Mouse (Mus musculus) forebrain, embryonic 15.5 days (tissue): ENCODE measurements around the gene F5. TPM values are rescaled to one million over a fixed set of nuclear protein-coding genes. Genes with fewer than 3 reads are reported as not detected.
"Not testable (repeated sequence)": the region's sequence is repeated elsewhere in the genome, so short reads cannot be mapped to it uniquely, and the experiment has no call there.

Source experiments
- ATAC-seq: fragments of 200-750 bp; cut with Nextera tagmentation; replicated peaks from 2 replicates; pipeline ENCODE4 v1.8.0; 2017; ENCODE audit warnings: mild to moderate bottlenecking, moderate TSS enrichment, moderate library complexity
- H3K27ac ChIP-seq: fragments of 300-500 bp; sonication (generic); replicated peaks from 2 replicates; pipeline ENCODE4 v1.5.1; 2015; ENCODE audit warnings: mild to moderate bottlenecking, inconsistent platforms
- H3K27me3 ChIP-seq: fragments of 300-500 bp; sonication (generic); 2 replicates; pipeline ENCODE4 v1.6.1; 2015; ENCODE audit warnings: inconsistent platforms
- H3K36me3 ChIP-seq: fragments of 300-500 bp; sonication (generic); 2 replicates; pipeline ENCODE4 v1.6.1; 2015; ENCODE audit warnings: mild to moderate bottlenecking, inconsistent platforms
- H3K4me1 ChIP-seq: fragments of 300-500 bp; sonication (generic); 2 replicates; pipeline ENCODE4 v1.6.1; 2015; ENCODE audit warnings: inconsistent platforms
- H3K4me2 ChIP-seq: fragments of 300-500 bp; sonication (generic); replicated peaks from 2 replicates; pipeline ENCODE4 v1.6.1; 2015; ENCODE audit warnings: mild to moderate bottlenecking, inconsistent platforms
- H3K4me3 ChIP-seq: fragments of 300-500 bp; sonication (generic); 2 replicates; pipeline ENCODE4 v1.5.1; 2015; ENCODE audit warnings: mild to moderate bottlenecking, inconsistent platforms
- H3K9ac ChIP-seq: fragments of 300-500 bp; sonication (generic); replicated peaks from 2 replicates; pipeline ENCODE4 v1.6.1; 2015; ENCODE audit warnings: mild to moderate bottlenecking, inconsistent platforms
- H3K9me3 ChIP-seq: fragments of 300-500 bp; sonication (generic); 2 replicates; pipeline ENCODE4 v1.6.1; 2016; ENCODE audit warnings: inconsistent platforms
- WGBS: fragments of 180-500 bp; shearing (Covaris S2); methylation state at CpG from one replicate; pipeline ENCODE4 v1.1.7; 2015; ENCODE audit warnings: mixed read lengths; 5-methylcytosine and 5-hydroxymethylcytosine counted together
- polyA plus RNA-seq: library from polyadenylated mRNA; unstranded; fragments of >200 nt; fragmentation: Nextera tagmentation; extraction: Ambion mirVana; gene quantifications from 2 replicates; pipeline ENCODE4 v1.2.1, GENCODE M21; 2015

Gene F5
- polyA plus RNA-seq, 1 experiment from 2014 or later = 0.27 TPM

GRCm38 (mm10) chr1:164215097-164215496, 63.5 kb downstream of the F5 start:
- no peak overlapping the region for H3K4me3 ChIP-seq
- H3K4me2 ChIP-seq = no peak overlapping the region
- ATAC-seq = no peak
- WGBS = 91% methylated on average over 3 of the region's 3 CpGs
- H3K9me3 ChIP-seq = no peaks in the 10 kb centered on the region
- H3K27ac ChIP-seq = no peak overlapping the region
- no peaks in the 10 kb centered on the region for H3K36me3 ChIP-seq
- no peak overlapping the region for H3K9ac ChIP-seq
- no peaks in the 10 kb centered on the region for H3K27me3 ChIP-seq
- 0 out of 2 replicates have a peak, but pooled peaks cover 6% of the 10 kb centered on the region for H3K4me1 ChIP-seq

GRCm38 (mm10) chr1:164215540-164215939, 63.9 kb downstream of the F5 start:
- Histone ChIP-seq H3K9ac (no peak overlapping the region), H3K27me3 (no peaks in the 10 kb centered on the region), H3K4me2 (no peak overlapping the region), H3K36me3 (no peaks in the 10 kb centered on the region), H3K4me3 (no peak overlapping the region), H3K27ac (no peak overlapping the region), H3K9me3 (no peaks in the 10 kb centered on the region), H3K4me1 (0 out of 2 replicates have a peak, but pooled peaks cover 6% of the 10 kb centered on the region)
- ATAC-seq = no peak
- 71% methylated on average over 6 of the region's 6 CpGs for WGBS

- ATAC-seq = no peak
- Histone ChIP-seq H3K9ac (no peak overlapping the region), H3K4me2 (no peak overlapping the region), H3K27me3 (no peaks in the 10 kb centered on the region), H3K36me3 (no peaks in the 10 kb centered on the region), H3K4me1 (0 out of 2 replicates have a peak, but pooled peaks cover 6% of the 10 kb centered on the region), H3K4me3 (no peak overlapping the region), H3K27ac (no peak overlapping the region), H3K9me3 (no peaks in the 10 kb centered on the region)
- 28% methylated on average over 15 of the region's 15 CpGs for WGBS
Observed at GRCm38 (mm10) chr1:164217791-164218685, 66.4 kb downstream of the F5 start.

- Histone ChIP-seq H3K9me3 (no peaks in the 10 kb centered on the region), H3K36me3 (no peaks in the 10 kb centered on the region), H3K4me3 (no peak overlapping the region), H3K4me1 (0 out of 2 replicates have a peak, but pooled peaks cover 6% of the 10 kb centered on the region), H3K27me3 (no peaks in the 10 kb centered on the region), H3K27ac (no peak overlapping the region), H3K4me2 (no peak overlapping the region), H3K9ac (no peak overlapping the region)
- no peak for ATAC-seq
- WGBS = 87% methylated on average over 4 of the region's 4 CpGs
Observed at GRCm38 (mm10) chr1:164220261-164220660, 68.6 kb downstream of the F5 start.

GRCm38 (mm10) chr1:164223089-164223488, 71.5 kb downstream of the F5 start:
- no peaks in the 10 kb centered on the region for H3K27me3 ChIP-seq

GRCm38 (mm10) chr1:164231937-164232570, 80.4 kb downstream of the F5 start:
- H3K9ac ChIP-seq, H3K36me3 ChIP-seq, ATAC-seq, H3K4me3 ChIP-seq, H3K27ac ChIP-seq, H3K27me3 ChIP-seq, H3K9me3 ChIP-seq, H3K4me2 ChIP-seq, H3K4me1 ChIP-seq: not testable (repeated sequence)
- WGBS = 81% methylated on average over 2 of the region's 4 CpGs

More at GRCm38 (mm10) chr1:164223089-164223488, 71.5 kb downstream of the F5 start:
- Histone ChIP-seq H3K4me3 (no peak overlapping the region), H3K9me3 (no peaks in the 10 kb centered on the region), H3K4me1 (0 out of 2 replicates have a peak, but pooled peaks cover 3% of the 10 kb centered on the region), H3K4me2 (no peak overlapping the region), H3K27ac (no peak overlapping the region), H3K36me3 (no peaks in the 10 kb centered on the region), H3K9ac (no peak overlapping the region)
- no peak for ATAC-seq

GRCm38 (mm10) chr1:164233447-164233846, 81.8 kb downstream of the F5 start:
- Histone ChIP-seq H3K9me3 (no peaks in the 10 kb centered on the region), H3K36me3 (no peaks in the 10 kb centered on the region), H3K9ac (no peak overlapping the region), H3K4me1 (no peaks in the 10 kb centered on the region), H3K4me2 (no peak overlapping the region), H3K4me3 (no peak overlapping the region), H3K27ac (no peak overlapping the region), H3K27me3 (no peaks in the 10 kb centered on the region)
- WGBS = 82% methylated on average over 1 of the region's 1 CpGs
- ATAC-seq = no peak

- no peaks in the 10 kb centered on the region for H3K27me3 ChIP-seq
- H3K4me3 ChIP-seq = no peak overlapping the region
- no peak overlapping the region for H3K27ac ChIP-seq
- ATAC-seq = no peak
- WGBS = 72% methylated on average over 7 of the region's 7 CpGs
- no peaks in the 10 kb centered on the region for H3K4me1 ChIP-seq
- no peak overlapping the region for H3K9ac ChIP-seq
- no peaks in the 10 kb centered on the region for H3K9me3 ChIP-seq
- H3K4me2 ChIP-seq = no peak overlapping the region
- no peaks in the 10 kb centered on the region for H3K36me3 ChIP-seq
Observed at GRCm38 (mm10) chr1:164235078-164235477, 83.4 kb downstream of the F5 start.

- Histone ChIP-seq H3K9ac (no peak overlapping the region), H3K27me3 (no peaks in the 10 kb centered on the region), H3K4me1 (no peaks in the 10 kb centered on the region), H3K36me3 (no peaks in the 10 kb centered on the region), H3K9me3 (no peaks in the 10 kb centered on the region), H3K27ac (no peak overlapping the region), H3K4me3 (no peak overlapping the region), H3K4me2 (no peak overlapping the region)
- WGBS = 59% methylated on average over 7 of the region's 7 CpGs
- ATAC-seq = no peak
Observed at GRCm38 (mm10) chr1:164236078-164236477, 84.4 kb downstream of the F5 start.

GRCm38 (mm10) chr1:164241494-164241893, 89.9 kb downstream of the F5 start:
- no peak for ATAC-seq

GRCm38 (mm10) chr1:164242809-164243208, 91.2 kb downstream of the F5 start:
- Histone ChIP-seq H3K4me2 (no peak overlapping the region), H3K36me3 (no peaks in the 10 kb centered on the region), H3K27ac (no peak overlapping the region), H3K9me3 (no peaks in the 10 kb centered on the region), H3K27me3 (0 out of 2 replicates have a peak, but pooled peaks cover 2% of the 10 kb centered on the region), H3K4me3 (no peak overlapping the region), H3K9ac (no peak overlapping the region), H3K4me1 (peaks cover 2% of the 10 kb centered on the region)
- no peak for ATAC-seq
- 66% methylated on average over 8 of the region's 8 CpGs for whole genome bisulfite sequencing

More at GRCm38 (mm10) chr1:164241494-164241893, 89.9 kb downstream of the F5 start:
- no peak overlapping the region for H3K9ac ChIP-seq
- no peaks in the 10 kb centered on the region for H3K27me3 ChIP-seq
- H3K9me3 ChIP-seq = no peaks in the 10 kb centered on the region
- H3K4me1 ChIP-seq = no peaks in the 10 kb centered on the region
- 82% methylated on average over 2 of the region's 2 CpGs for WGBS
- no peak overlapping the region for H3K27ac ChIP-seq
- H3K36me3 ChIP-seq = no peaks in the 10 kb centered on the region
- no peak overlapping the region for H3K4me2 ChIP-seq
- no peak overlapping the region for H3K4me3 ChIP-seq

GRCm38 (mm10) chr1:164247442-164247841, 95.8 kb downstream of the F5 start:
- H3K27ac ChIP-seq = no peak overlapping the region
- H3K4me1 ChIP-seq = peaks cover 22% of the 10 kb centered on the region
- ATAC-seq = no peak
- H3K36me3 ChIP-seq = no peaks in the 10 kb centered on the region
- 34% methylated on average over 8 of the region's 8 CpGs for WGBS
- H3K9me3 ChIP-seq = no peaks in the 10 kb centered on the region
- H3K9ac ChIP-seq = no peak overlapping the region
- 0 out of 2 replicates have a peak overlapping the region, but pooled peaks have one; percentile 85 for H3K4me3 ChIP-seq
- peak overlapping the region; percentile 80; the same call in 1 of the 2 replicates for H3K4me2 ChIP-seq
- H3K27me3 ChIP-seq = 0 out of 2 replicates have a peak, but pooled peaks cover 2% of the 10 kb centered on the region
